Mouse (Mus musculus): ENCODE data around the gene Cpa2. TPM values are rescaled to one million over a fixed set of nuclear protein-coding genes. Genes with fewer than 3 reads are reported as not detected.

Cpa2 gene
- total RNA-seq, 4 experiments from 2014 or later, result 0.64 to 3.3 (median 1.0) TPM

GRCm38 (mm10) chr6:30579961-30580840, 38.8 kb downstream of the Cpa2 start:
- no peak for DNase-seq

- DNase-seq, result no peak
Observed at GRCm38 (mm10) chr6:30580841-30581176, 39.4 kb downstream of the Cpa2 start.

- DNase-seq, result no peak
Observed at GRCm38 (mm10) chr6:30586886-30587442, 45.6 kb downstream of the Cpa2 start.

GRCm38 (mm10) chr6:30589819-30590218, 48.4 kb downstream of the Cpa2 start:
- no peak for DNase-seq

- DNase-seq, result no peak
Observed at GRCm38 (mm10) chr6:30591851-30592404, 50.5 kb downstream of the Cpa2 start.

GRCm38 (mm10) chr6:30592417-30592974, 51.1 kb downstream of the Cpa2 start:
- DNase-seq, result no peak

- DNase-seq, result no peak
Observed at GRCm38 (mm10) chr6:30594364-30594763, 53.0 kb downstream of the Cpa2 start.

GRCm38 (mm10) chr6:30596230-30596898, 55.0 kb downstream of the Cpa2 start:
- no peak for DNase-seq

GRCm38 (mm10) chr6:30600033-30600432, 58.7 kb downstream of the Cpa2 start:
- DNase-seq, result no peak

- DNase-seq, result no peak
Observed at GRCm38 (mm10) chr6:30600995-30601394, 59.6 kb downstream of the Cpa2 start.

GRCm38 (mm10) chr6:30604342-30604867, 63.0 kb downstream of the Cpa2 start:
- DNase-seq, result no peak

GRCm38 (mm10) chr6:30605111-30605510, 63.7 kb downstream of the Cpa2 start:
- no peak for DNase-seq

GRCm38 (mm10) chr6:30605672-30606071, 64.3 kb downstream of the Cpa2 start:
- DNase-seq, result no peak

GRCm38 (mm10) chr6:30610710-30611109, 69.3 kb downstream of the Cpa2 start, which contains the start of gene Cpa5:
TSS of gene Cpa5 (plus strand) at chr6:30611010.
- no peak for DNase-seq

- DNase-seq, result no peak
Observed at GRCm38 (mm10) chr6:30611212-30611611, 69.8 kb downstream of the Cpa2 start.

Other genes starting within 250 kb of the Cpa2 start
- 100 to 1,000 TPM in 3 of 4 experiments, 10 to 100 TPM in 1; 97.5 to 131 (median 112) TPM for gene Ube2h, start 237.0 kb upstream of the Cpa2 start, total RNA-seq (2022)
- 10 to 100 TPM; 22.0 to 23.9 (median 22.7) TPM for gene Zc3hc1, start 150.6 kb upstream of the Cpa2 start, total RNA-seq (2022)
- 10 to 100 TPM; 76.8 to 85.9 (median 84.7) TPM for gene Klhdc10, start 139.7 kb upstream of the Cpa2 start, total RNA-seq (2022)
- gene Tmem209, start 31.8 kb upstream of the Cpa2 start, total RNA-seq (2022), result 10 to 100 TPM; 24.4 to 32.6 (median 28.6) TPM
- under 1 TPM in 3 of 4 experiments, not detected in 1; 0.24 to 0.92 (median 0.35) TPM for gene Ssmem1, start 31.7 kb upstream of the Cpa2 start, total RNA-seq (2022)
- 1 to 10 TPM; 1.3 to 3.0 (median 2.0) TPM for gene Cpa4, start 26.8 kb downstream of the Cpa2 start, total RNA-seq (2022)
- gene Cpa5, start 69.4 kb downstream of the Cpa2 start, total RNA-seq (2022), result not detected
- not detected for gene Cpa1, start 97.6 kb downstream of the Cpa2 start, total RNA-seq (2022)
- gene Cep41, start 152.2 kb downstream of the Cpa2 start, total RNA-seq (2022), result 10 to 100 TPM in 1 of 4 experiments, 1 to 10 TPM in 3; 7.9 to 11.6 (median 8.6) TPM
- gene Mest, start 182.0 kb downstream of the Cpa2 start, total RNA-seq (2022), result 10 to 100 TPM; 39.2 to 81.6 (median 52.6) TPM